Mouse (Mus musculus): ENCODE data around the gene Ramp3.

DNA sequence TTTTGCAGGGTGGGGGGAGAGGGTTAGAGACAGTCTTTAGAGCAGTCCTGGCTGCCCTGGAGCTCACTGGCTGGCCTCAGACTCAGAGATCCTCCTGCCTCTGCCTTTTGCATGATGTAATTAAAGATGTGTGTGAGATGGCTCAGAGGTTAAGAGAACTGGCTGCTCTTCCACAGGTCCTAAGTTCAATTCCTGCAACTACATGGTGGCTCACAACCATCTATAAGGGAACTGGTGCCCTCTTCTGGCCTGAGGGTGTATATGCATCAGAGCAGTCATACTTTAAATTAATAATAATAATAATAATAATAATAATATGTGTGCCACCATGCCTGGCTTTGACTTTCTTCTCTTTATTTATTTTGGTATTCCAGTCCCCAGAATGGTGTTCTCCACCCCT, 28.7 kb upstream of the Ramp3 start:
- TF ChIP-seq POLR2A (IDR thresholded peaks at IDR 0.05; ENCODE audit: borderline replicate concordance, low read depth, low read length) (no peak), CTCF (IDR thresholded peaks at IDR 0.05; ENCODE audit: low read depth, low read length) (no peak)

Measured in bone marrow macrophage, adult 2 months (primary cell).